Mouse (Mus musculus): ENCODE results near the gene Pga5.

GRCm38 (mm10) chr19:10640080-10640479, 37.8 kb downstream of the Pga5 start:
- no peak for TF ChIP-seq CTCF (IDR thresholded peaks at IDR 0.05; ENCODE audit: control insufficient read depth, insufficient read depth, insufficient replicate concordance, low read depth, low read length)
- no peak for TF ChIP-seq POLR2A (IDR thresholded peaks at IDR 0.05; ENCODE audit: control insufficient read depth, low read depth, low read length)

All from testis, adult 2 months (tissue).